Mouse (Mus musculus): ENCODE data around the gene Crybg2.

GRCm38 (mm10) chr4:134018038-134018778 is 42.4 kb upstream of the Crybg2 start:
- TF ChIP-seq POLR2A (IDR thresholded peaks at IDR 0.05; ENCODE audit: insufficient read depth, low read length) (no peak), CTCF (IDR thresholded peaks at IDR 0.05; ENCODE audit: low read depth, low read length) (no peak), EP300 (IDR thresholded peaks at IDR 0.05; ENCODE audit: insufficient read depth, low read depth, low read length) (no peak)

All from ES-Bruce4 (cell line).